Mouse (Mus musculus): ENCODE results near the gene Mavs. TPM values are rescaled to one million over a fixed set of nuclear protein-coding genes. Genes with fewer than 3 reads are reported as not detected.

The Mavs gene
- total RNA-seq, 2 experiments from 2014 or later: 28.9 to 29.1 TPM

GRCm38 (mm10) chr2:131262213-131262672, 28.4 kb downstream of the Mavs start, which contains the start of gene Pank2:
Gene Pank2 (plus strand): TSS chr2:131262495.
- DNase-seq: peak; percentile 98

GRCm38 (mm10) chr2:131262680-131263670, 29.1 kb downstream of the Mavs start:
- DNase-seq: no peak

GRCm38 (mm10) chr2:131264027-131264426, 30.2 kb downstream of the Mavs start:
- DNase-seq: no peak

- DNase-seq: no peak
Observed at GRCm38 (mm10) chr2:131265056-131265455, 31.2 kb downstream of the Mavs start.

- DNase-seq: no peak
Observed at GRCm38 (mm10) chr2:131275493-131275892, 41.6 kb downstream of the Mavs start.

- DNase-seq: no peak
Observed at GRCm38 (mm10) chr2:131276722-131277121, 42.9 kb downstream of the Mavs start.

GRCm38 (mm10) chr2:131281596-131281995, 47.7 kb downstream of the Mavs start:
- no peak for DNase-seq

- DNase-seq: no peak
Observed at GRCm38 (mm10) chr2:131286276-131286675, 52.4 kb downstream of the Mavs start.

GRCm38 (mm10) chr2:131290669-131291068, 56.8 kb downstream of the Mavs start:
- no peak for DNase-seq

GRCm38 (mm10) chr2:131296746-131297261, 62.9 kb downstream of the Mavs start:
- no peak for DNase-seq

Small RNA genes within 50 kb of the gene (microRNA-seq; reads per million reads assigned to microRNA genes)
- 36.2 to 49.8 reads per million in 2 experiments for gene Mir103-2

Other genes with a start within 250 kb of the Mavs start
- 1 to 10 TPM; 4.1 to 4.5 TPM for gene Gfra4, start 191.0 kb upstream of the Mavs start, total RNA-seq (2021)
- gene Adam33, start 170.2 kb upstream of the Mavs start, total RNA-seq (2021): 1 to 10 TPM; 2.4 to 3.2 TPM
- under 1 TPM; 0.52 to 0.79 TPM for gene Siglec1, start 147.3 kb upstream of the Mavs start, total RNA-seq (2021)
- 10 to 100 TPM; 40.3 to 40.6 TPM for gene Hspa12b, start 106.8 kb upstream of the Mavs start, total RNA-seq (2021)
- gene Gm11037, start 100.6 kb upstream of the Mavs start, total RNA-seq (2021): not detected
- 10 to 100 TPM; 23.4 to 26.0 TPM for gene 1700037H04Rik, start 74.0 kb upstream of the Mavs start, total RNA-seq (2021)
- 10 to 100 TPM; 76.5 to 78.4 TPM for gene Cenpb, start 54.0 kb upstream of the Mavs start, total RNA-seq (2021)
- gene Cdc25b, start 47.1 kb upstream of the Mavs start, total RNA-seq (2021): 10 to 100 TPM; 23.5 to 34.1 TPM
- gene Spef1, start 46.8 kb upstream of the Mavs start, total RNA-seq (2021): 1 to 10 TPM; 6.3 to 7.2 TPM
- gene Ap5s1, start 27.0 kb upstream of the Mavs start, total RNA-seq (2021): 10 to 100 TPM; 32.6 to 42.4 TPM
- 10 to 100 TPM; 41.1 to 44.4 TPM for gene Pank2, start 28.4 kb downstream of the Mavs start, total RNA-seq (2021)
- 1 to 10 TPM; 8.0 to 9.0 TPM for gene Rnf24, start 118.8 kb downstream of the Mavs start, total RNA-seq (2021)